Mouse (Mus musculus): ENCODE results near the gene Palb2.

Gene Palb2

GRCm38 (mm10) chr7:122132497-122133337, at the start of gene Palb2, which contains the start of gene Dctn5:
TSS of gene Palb2 (minus strand) at chr7:122132985.
TSS of gene Dctn5 (plus strand) at chr7:122133041.
- DNase-seq (ENCODE audit: low spot score in 2 of 2) = peak; percentile 97

DNA sequence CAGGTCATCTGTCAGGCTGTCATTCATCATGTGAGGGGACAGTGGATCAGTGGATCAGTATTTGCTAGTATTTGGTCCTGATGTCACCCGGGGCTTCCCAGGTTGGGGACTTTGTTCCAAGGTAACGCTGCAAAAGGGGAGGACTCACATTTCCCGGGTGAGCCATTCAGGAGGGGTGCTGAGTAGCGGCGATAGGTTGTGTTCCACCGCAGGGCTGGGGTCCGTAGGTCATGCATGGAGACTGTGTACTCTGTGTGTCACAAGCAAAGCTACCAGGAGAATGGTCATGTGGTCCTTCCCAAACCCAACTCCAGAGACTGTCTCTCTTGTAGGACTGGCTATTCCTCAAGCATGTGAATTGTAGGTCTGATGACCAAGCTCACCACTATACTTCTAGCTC, 47.9 kb upstream of the Palb2 start:
- DNase-seq (ENCODE audit: low spot score in 2 of 2) = no peak

DNA sequence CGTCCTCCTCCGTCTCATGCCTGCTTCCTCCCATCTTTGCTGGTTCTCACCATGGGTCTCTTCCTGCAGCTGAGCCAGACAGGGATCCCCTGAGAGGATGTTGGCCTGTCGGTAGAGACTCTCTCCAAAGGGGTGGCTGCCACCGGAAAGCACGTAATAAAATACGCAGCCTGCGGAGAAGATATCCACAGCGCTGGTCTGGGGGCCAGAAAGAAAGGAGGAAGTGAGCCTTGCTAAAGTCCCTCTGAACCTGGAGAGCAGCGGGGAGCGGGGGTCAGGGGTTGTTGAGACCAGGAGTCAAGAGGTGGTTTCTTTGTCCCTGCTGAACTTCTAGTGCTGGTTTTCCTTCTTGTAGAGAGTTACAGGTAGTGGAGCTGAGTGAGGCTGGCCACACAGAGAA, 38.8 kb upstream of the Palb2 start:
- no peak for DNase-seq (ENCODE audit: low spot score in 2 of 2)

- DNase-seq (ENCODE audit: low spot score in 2 of 2) = no peak
Measured at GRCm38 (mm10) chr7:122170705-122171104, 37.9 kb upstream of the Palb2 start.

DNA sequence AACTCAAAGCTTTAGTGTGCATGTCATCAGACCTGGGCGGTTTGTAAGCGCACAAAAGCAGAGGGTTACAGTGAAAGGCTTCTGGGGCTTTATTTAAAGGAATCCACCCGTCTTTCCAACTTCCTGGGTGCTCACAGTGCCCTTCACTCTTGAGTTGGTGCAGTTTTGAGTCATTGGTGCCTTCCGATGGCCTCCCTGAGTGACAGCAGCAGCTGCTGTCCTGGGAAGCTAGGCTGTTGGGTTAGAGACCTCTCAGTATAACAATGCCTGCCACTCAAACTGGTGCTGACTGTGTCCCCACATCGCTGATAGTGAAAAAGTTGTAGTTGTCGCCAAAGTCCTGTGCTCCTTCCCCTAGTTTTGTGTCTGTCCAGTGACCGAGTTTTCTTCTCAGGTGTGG, 34.4 kb upstream of the Palb2 start:
- no peak for DNase-seq (ENCODE audit: low spot score in 2 of 2)

DNA sequence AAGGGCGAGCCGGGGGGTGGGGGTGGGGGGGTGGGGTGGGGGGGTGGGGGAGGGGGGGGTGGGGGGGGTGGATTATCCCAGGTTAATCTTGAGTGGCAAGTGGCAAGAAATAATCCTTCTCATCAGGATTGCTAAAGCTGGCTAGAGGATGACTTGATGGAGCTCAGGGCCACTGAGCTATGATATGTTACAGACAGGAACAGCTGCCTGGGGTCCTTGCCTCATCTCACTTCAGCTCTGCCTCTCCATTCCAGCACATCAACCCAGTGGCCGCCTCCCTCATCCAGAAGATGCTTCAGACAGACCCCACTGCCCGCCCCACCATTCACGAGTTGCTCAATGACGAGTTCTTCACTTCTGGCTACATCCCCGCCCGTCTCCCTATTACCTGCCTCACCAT, 31.0 kb upstream of the Palb2 start:
- no peak for DNase-seq (ENCODE audit: low spot score in 2 of 2)

GRCm38 (mm10) chr7:122160037-122160436, 27.3 kb upstream of the Palb2 start:
- DNase-seq (ENCODE audit: low spot score in 2 of 2) = no peak

DNA sequence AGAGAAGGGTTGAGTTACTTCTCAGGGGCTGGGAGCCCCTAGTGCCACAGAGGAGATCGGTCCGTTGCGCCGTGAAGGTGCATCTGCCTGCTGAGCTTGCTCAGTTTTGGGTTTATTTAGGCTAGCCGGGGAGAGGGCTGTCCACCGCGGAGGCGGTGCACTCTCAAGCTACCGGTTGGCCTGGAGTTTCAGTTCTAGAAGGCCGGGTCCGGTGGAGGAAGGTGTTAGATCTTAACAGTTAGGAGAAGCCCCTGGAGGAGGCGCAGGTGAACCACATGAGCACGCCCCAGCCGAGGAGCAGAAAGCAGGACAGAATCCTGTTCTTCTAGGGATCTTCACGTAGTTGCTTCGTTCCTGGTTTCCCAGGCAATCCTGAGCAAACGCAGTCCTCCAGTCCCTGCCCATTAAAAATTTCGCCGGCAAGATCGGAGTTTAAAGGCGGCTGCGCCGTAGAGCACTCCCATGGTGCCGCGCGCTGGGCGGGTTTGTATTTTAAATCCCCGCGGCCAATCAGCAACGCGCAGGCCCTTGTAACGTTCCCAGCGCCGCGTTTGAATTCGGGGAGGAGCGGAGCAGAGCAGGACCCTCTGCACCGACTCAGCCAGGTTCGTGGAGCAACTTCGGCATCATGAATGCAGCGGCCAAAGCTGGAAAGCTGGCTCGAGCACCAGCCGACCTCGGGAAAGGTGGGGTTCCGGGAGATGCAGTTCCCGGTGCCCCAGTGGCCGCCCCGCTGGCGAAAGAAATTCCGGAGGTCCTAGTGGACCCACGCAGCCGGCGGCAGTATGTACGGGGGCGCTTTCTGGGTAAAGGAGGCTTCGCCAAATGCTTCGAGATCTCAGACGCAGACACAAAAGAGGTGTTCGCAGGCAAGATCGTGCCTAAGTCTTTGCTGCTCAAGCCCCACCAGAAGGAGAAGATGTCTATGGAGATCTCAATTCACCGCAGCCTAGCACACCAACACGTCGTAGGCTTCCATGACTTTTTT, 26.4 kb upstream of the Palb2 start, which contains the start of gene Plk1:
Plk1 (plus strand) TSS at position 525 of the 988 bp plus-strand sequence.
- DNase-seq (ENCODE audit: low spot score in 2 of 2) = peak; percentile 58 to 78

DNA sequence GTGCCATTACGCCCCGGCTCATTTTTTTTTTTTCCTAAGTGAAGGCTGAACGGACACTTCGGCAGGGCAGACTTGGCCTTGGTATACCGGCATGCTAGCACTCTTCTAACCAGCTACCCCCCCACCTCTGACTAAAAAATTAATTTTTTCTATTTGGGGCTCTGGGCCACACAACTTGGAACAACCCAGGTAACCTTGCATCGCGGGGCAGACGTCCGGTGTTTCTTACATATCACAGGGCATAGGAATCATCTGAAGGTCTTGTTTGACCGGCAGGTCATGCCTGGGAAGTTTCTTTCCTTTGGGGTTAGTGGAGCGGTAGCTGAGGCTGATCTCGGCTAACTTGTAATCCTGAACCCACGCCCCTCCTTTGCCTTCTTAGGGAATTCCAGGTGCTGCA, 25.7 kb upstream of the Palb2 start:
- no peak for DNase-seq (ENCODE audit: low spot score in 2 of 2)

- DNase-seq (ENCODE audit: low spot score in 2 of 2) = no peak
Measured at GRCm38 (mm10) chr7:122152473-122152872, 19.7 kb upstream of the Palb2 start.

- DNase-seq (ENCODE audit: low spot score in 2 of 2) = no peak
Measured at GRCm38 (mm10) chr7:122140991-122141390, 8.2 kb upstream of the Palb2 start.

DNA sequence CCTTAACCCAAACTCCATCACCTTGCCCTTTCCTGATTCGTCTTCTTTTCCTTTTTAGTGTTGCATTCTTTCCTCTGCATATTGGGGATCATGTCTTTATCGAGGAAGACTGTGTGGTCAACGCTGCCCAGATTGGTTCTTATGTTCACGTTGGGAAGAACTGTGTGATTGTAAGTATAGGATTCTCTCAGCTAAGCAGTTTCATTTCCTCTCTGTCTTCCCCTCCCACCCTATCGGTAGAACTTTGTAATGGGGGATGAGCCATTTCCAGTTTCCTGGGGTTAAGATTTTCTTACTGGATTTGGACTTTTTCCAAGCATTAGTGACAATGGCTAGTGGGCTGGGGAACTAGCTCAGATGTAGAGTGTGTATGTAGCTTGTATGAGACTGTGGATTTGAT, 5.4 kb upstream of the Palb2 start:
- no peak for DNase-seq (ENCODE audit: low spot score in 2 of 2)

DNA sequence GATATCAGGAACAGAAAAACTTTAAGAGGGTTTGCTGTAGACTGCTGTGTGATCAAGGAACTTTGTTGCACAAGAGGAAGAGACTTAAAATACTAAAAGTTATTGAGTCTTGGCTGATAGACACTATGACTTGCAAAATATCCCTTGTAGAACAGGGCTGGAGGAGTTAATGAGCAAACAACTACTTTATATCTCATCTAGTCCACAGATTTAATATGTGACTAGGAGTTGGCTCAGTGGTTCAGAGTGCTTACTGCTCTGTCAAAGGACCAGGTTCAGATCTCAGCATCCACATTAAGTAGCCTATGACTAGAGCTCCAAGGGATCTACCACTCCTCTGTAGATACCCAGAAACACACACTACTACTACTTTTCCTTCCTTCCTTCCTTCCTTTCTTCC, 4.3 kb upstream of the Palb2 start:
- no peak for DNase-seq (ENCODE audit: low spot score in 2 of 2)

DNA sequence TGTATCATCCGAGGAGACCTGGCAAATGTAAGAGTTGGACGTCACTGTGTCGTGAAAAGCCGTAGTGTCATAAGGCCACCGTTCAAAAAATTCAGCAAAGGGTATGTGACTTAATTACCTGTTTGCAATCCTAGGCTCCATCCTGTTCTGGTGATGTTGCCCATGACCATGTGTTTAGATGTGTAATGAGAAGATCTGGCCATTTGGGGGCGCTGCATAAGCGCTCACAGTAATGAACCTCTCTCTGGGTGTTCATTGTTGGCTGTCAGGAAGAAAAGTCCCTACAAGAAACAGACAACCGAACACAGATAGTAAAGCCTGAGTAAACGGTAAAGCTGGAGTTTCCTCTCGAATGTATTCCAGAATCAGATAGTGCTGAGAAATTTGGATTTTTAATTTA, 2.3 kb upstream of the Palb2 start:
- DNase-seq (ENCODE audit: low spot score in 2 of 2) = no peak

- no peak for DNase-seq (ENCODE audit: low spot score in 2 of 2)
Measured at GRCm38 (mm10) chr7:122133338-122133625, 497 bp upstream of the Palb2 start.

GRCm38 (mm10) chr7:122131834-122132233, 951 bp downstream of the Palb2 start:
- no peak for DNase-seq (ENCODE audit: low spot score in 2 of 2)

GRCm38 (mm10) chr7:122126946-122127345, 5.8 kb downstream of the Palb2 start:
- DNase-seq (ENCODE audit: low spot score in 2 of 2) = no peak

- no peak for DNase-seq (ENCODE audit: low spot score in 2 of 2)
Measured at GRCm38 (mm10) chr7:122125636-122126035, 7.1 kb downstream of the Palb2 start.

DNA sequence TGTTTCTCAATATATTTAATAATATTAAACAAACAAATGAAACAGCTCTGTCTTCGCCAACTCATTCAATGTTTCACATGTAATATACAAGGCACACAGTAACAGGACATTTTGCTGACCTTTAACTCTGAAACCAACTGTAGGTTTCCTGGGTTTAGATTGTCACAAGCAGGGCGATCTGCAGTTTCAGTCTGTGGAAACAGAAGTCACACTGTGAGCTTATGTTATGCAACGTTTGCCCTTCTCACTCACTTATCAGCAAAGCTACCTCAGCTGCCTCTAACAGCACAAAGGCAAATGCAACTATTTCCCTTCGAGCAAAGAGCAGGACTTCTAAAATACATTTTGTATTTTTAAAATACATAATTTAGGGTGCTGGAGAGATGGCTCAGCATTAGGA, 9.3 kb downstream of the Palb2 start:
- no peak for DNase-seq (ENCODE audit: low spot score in 2 of 2)

DNA sequence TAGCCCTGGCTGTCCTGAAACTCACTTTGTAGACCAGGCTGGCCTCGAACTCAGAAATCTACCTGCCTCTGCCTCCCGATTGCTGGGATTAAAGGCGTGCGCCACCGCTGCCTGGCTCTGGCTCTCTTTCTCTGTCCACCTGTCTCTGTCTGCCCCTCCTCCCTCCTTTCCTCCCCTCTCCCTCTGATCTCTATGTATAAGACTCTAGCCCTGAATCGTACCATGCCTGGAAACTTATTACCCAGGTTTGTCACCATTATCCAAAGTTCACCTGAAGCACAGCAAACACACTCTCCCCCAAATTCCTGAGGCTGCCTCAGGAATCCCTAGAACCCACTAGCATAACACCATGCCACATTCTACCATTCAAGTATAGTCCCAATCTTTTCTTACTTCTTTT, 24.6 kb downstream of the Palb2 start:
- no peak for DNase-seq (ENCODE audit: low spot score in 2 of 2)

- DNase-seq (ENCODE audit: low spot score in 2 of 2) = peak; percentile 70 to 76
Measured at GRCm38 (mm10) chr7:122101747-122102244, 31.0 kb downstream of the Palb2 start, which contains the start of gene Ndufab1. TSS of gene Ndufab1 (minus strand) at chr7:122101886.

DNA sequence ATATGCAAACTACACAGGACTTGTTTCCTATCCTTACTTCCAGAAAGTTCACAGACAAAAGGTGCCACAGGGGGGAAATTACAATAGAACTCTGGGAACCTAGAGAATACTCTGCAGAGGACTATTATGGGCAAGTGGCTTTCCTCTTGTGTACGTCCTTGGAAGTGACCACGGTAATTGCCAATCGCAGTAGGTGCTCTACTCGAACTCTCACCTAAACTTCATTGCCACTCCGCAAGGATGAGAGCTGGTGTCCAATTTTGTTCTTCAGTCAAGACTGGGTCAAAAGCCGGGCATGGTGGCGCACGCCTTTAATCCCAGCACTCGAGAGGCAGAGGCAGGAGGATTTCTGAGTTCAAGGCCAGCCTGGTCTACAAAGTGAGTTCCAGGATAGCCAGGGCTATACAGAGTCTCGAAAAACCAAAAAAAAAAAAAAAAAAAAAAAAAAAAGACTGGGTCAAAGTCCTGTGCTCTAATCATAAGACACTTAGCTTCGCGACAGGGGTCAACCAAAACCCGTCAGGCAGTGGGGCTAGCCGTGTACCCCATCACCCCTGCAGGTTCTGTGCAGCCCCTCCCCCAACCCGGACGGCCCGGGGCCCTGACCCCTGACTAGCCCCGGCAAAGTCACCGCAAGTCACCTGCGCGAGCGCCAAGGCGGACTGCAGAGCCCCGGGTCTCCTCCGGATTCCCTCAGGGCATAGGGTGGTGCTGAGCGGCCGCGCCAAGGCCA, 31.6 kb downstream of the Palb2 start:
- peak in 1 of 2 experiments; percentile 29 for DNase-seq (ENCODE audit: low spot score in 2 of 2)

Measured in frontal cortex, postnatal 14 days (tissue).